Mouse (Mus musculus) midbrain, embryonic 15.5 days (tissue): ENCODE data around the gene Ppfia2. TPM values are rescaled to one million over a fixed set of nuclear protein-coding genes. Genes with fewer than 3 reads are reported as not detected.

Source experiments
- ATAC-seq: fragments of 200-750 bp; cut with Nextera tagmentation; replicated peaks from 2 replicates; pipeline ENCODE4 v1.8.0; 2017; ENCODE audit warnings: moderate TSS enrichment
- H3K27ac ChIP-seq: fragments of 300-500 bp; sonication (generic); 2 replicates; pipeline ENCODE4 v1.5.1; 2015; ENCODE audit warnings: mild to moderate bottlenecking, inconsistent platforms
- H3K27me3 ChIP-seq: fragments of 300-500 bp; sonication (generic); replicated peaks from 2 replicates; pipeline ENCODE4 v1.6.1; 2015; ENCODE audit warnings: inconsistent platforms
- H3K36me3 ChIP-seq: fragments of 300-500 bp; sonication (generic); replicated peaks from 2 replicates; pipeline ENCODE4 v1.6.1; 2015; ENCODE audit warnings: inconsistent platforms
- H3K4me1 ChIP-seq: fragments of 300-500 bp; sonication (generic); 2 replicates; pipeline ENCODE4 v1.6.1; 2015; ENCODE audit warnings: inconsistent platforms
- H3K4me2 ChIP-seq: fragments of 300-500 bp; sonication (generic); 2 replicates; pipeline ENCODE4 v1.6.1; 2015; ENCODE audit warnings: inconsistent platforms, mild to moderate bottlenecking, moderate library complexity
- H3K4me3 ChIP-seq: fragments of 300-500 bp; sonication (generic); 2 replicates; pipeline ENCODE4 v1.5.1; 2015; ENCODE audit warnings: mild to moderate bottlenecking, inconsistent platforms
- H3K9ac ChIP-seq: fragments of 300-500 bp; sonication (generic); 2 replicates; pipeline ENCODE4 v1.6.1; 2015; ENCODE audit warnings: mild to moderate bottlenecking, inconsistent platforms
- H3K9me3 ChIP-seq: fragments of 300-500 bp; sonication (generic); 2 replicates; pipeline ENCODE4 v1.6.1; 2016; ENCODE audit warnings: inconsistent platforms
- WGBS: fragments of 180-500 bp; shearing (Covaris S2); methylation state at CpG from one replicate; pipeline ENCODE4 v1.1.7; 2015; ENCODE audit warnings: mixed read lengths; 5-methylcytosine and 5-hydroxymethylcytosine counted together
- polyA plus RNA-seq: library from polyadenylated mRNA; unstranded; fragments of >200 nt; fragmentation: Nextera tagmentation; extraction: Ambion mirVana; gene quantifications from 2 replicates; pipeline ENCODE4 v1.2.1, GENCODE M21; 2015

The Ppfia2 gene
- polyA plus RNA-seq, 1 experiment from 2014 or later, result 30.8 TPM

GRCm38 (mm10) chr10:106609177-106609981 lies 139.2 kb downstream of the Ppfia2 start:
- Histone ChIP-seq H3K9ac (no peak overlapping the region), H3K27ac (peak overlapping the region; percentile 79), H3K27me3 (no peaks in the 10 kb centered on the region), H3K36me3 (no peaks in the 10 kb centered on the region), H3K4me2 (peak overlapping the region; percentile 46), H3K4me3 (peak overlapping the region; percentile 26), H3K9me3 (no peaks in the 10 kb centered on the region), H3K4me1 (peaks cover 5% of the 10 kb centered on the region)
- peak; percentile 90 for ATAC-seq
- 2% methylated on average over 7 of the region's 7 CpGs for WGBS

DNA sequence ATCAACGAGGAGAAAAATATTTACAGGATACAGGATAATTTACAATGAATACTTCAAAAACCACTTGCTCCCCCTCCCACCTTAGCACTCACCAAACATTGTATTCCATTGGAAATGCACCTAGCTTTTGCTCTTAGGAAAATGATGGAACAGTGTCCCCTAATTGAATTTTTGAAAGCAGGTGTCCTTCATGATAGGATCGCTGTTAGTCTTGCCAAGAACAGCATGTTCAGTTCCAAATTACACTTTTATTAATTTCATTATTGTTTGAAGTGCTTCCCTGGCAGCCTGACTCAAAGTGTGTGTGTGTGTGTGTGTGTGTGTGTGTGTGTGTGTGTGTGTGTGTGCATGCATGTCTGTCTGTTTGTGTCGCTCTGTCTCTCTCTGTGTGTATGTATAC lies 140.1 kb downstream of the Ppfia2 start:
- peak; percentile 2; the same call in 1 of the 2 replicates for ATAC-seq
- H3K36me3 ChIP-seq, result no peaks in the 10 kb centered on the region
- H3K4me1 ChIP-seq, result peaks cover 5% of the 10 kb centered on the region
- no peak overlapping the region for H3K4me3 ChIP-seq
- peak overlapping the region; percentile 46; the same call in 1 of the 2 replicates for H3K4me2 ChIP-seq
- H3K27ac ChIP-seq, result peak overlapping the region; percentile 79; the same call in 1 of the 2 replicates
- H3K27me3 ChIP-seq, result no peaks in the 10 kb centered on the region
- no peaks in the 10 kb centered on the region for H3K9me3 ChIP-seq
- no peak overlapping the region for H3K9ac ChIP-seq
- 51% methylated on average over 3 of the region's 3 CpGs for WGBS

DNA sequence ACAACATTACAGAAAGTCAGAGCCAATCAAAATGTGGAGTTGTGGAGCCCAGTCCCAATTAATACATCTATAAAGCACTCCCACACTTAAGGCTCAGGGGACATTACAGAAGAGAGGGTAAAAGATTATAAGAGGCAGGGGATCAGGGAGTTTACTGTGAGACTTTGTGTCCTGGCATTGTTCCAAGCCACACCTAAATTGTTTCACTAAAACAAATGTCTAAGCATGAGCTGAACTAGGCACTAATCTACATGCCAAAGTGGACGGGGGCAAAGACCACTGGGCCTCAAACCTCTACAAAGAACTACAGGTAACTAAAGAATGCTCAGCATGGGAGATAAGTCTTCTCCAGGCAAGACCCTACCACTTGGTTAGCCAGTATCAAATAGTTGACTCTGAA lies 148.1 kb downstream of the Ppfia2 start:
- no peaks in the 10 kb centered on the region for H3K9me3 ChIP-seq
- H3K27ac ChIP-seq, result no peak overlapping the region
- no peak overlapping the region for H3K9ac ChIP-seq
- H3K27me3 ChIP-seq, result no peaks in the 10 kb centered on the region
- no peaks in the 10 kb centered on the region for H3K4me1 ChIP-seq
- 73% methylated on average over 1 of the region's 1 CpGs for WGBS
- ATAC-seq, result no peak
- H3K4me3 ChIP-seq, result no peak overlapping the region
- no peaks in the 10 kb centered on the region for H3K36me3 ChIP-seq
- H3K4me2 ChIP-seq, result no peak overlapping the region

DNA sequence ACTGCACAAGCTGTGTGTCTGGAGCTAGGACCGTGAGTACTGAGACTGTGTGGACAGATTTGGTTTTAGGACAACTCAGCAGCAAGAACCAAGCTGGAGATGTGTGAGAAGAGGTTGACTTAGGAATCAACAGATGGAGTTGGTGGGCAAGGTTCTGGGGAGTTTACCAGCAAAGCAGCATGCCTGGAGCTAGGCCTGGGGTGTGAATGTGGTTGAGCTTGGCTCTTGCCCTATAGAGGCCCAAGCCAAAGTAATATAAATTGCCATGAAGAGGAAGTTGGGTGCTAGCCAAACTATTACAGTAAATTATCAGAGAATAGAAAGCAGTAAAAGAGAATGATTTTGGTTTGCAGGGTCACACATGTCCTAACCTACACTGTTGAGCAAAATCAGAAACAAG lies 150.8 kb downstream of the Ppfia2 start:
- Histone ChIP-seq H3K27ac (no peak overlapping the region), H3K9ac (no peak overlapping the region), H3K4me1 (no peaks in the 10 kb centered on the region), H3K27me3 (no peaks in the 10 kb centered on the region), H3K9me3 (no peaks in the 10 kb centered on the region), H3K4me3 (no peak overlapping the region), H3K36me3 (no peaks in the 10 kb centered on the region), H3K4me2 (no peak overlapping the region)
- ATAC-seq, result no peak
- 93% methylated on average over 1 of the region's 1 CpGs for WGBS

DNA sequence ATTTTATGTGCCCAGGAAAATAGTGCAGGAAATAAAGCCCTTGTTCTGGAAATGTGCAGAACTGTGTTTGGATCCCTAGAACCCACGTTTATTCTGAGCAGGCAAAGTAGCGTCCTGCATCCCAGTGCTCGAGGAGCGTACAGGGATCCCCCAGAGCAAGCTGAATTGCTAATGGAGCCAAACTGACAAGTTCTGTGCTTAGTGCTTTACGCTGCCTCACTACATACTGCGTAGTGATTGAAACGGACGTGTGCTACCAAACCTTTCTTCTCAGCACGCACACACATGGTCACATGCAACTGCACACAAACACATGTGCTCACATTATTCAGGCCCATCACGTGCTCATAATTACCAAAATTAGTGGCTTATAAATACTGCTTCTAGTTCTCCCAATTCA lies 153.2 kb downstream of the Ppfia2 start:
- H3K4me2 ChIP-seq, result no peak overlapping the region
- no peak overlapping the region for H3K9ac ChIP-seq
- 79% methylated on average over 10 of the region's 10 CpGs for WGBS
- ATAC-seq, result peak; percentile 60; the same call in 1 of the 2 replicates
- no peak overlapping the region for H3K4me3 ChIP-seq
- no peak overlapping the region for H3K27ac ChIP-seq
- no peaks in the 10 kb centered on the region for H3K9me3 ChIP-seq
- no peaks in the 10 kb centered on the region for H3K27me3 ChIP-seq
- H3K36me3 ChIP-seq, result no peaks in the 10 kb centered on the region
- no peaks in the 10 kb centered on the region for H3K4me1 ChIP-seq

DNA sequence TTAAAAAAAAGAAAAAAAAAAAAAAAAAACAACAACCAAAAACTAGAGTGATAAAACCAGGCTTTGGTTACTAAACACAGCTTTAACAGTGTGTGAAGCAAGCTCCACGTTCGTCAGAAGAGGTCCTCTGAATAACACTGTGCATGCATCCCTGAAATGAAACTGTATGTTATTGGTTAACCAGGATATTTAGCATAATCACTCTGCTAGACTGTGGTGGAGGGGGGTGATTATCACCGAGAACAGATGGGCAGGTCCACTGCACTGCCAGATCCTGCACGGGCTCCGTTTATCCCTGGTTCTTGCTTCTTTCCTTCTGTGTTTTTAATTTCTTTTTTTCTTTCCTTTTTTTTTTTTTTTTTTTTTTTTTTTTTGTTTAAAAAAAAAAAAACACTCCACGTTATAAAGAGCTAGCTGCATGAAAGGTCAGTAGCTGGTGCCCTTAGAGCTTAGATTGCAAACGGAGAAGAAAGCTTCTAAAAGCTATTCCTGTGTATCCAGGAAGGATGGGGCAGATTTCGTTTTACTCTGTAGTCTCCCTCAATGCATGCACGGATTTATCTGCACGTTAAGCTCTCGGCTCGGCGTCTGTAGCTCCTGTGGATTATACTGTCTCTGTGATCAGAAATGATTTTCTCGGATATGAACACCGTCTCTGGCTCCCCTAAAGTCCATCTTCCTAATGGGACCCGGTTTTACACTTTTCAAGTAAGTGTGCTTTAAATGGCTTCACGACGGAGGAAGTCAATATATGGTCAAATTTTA lies 162.2 kb downstream of the Ppfia2 start:
- peak overlapping the region; percentile 52 for H3K4me2 ChIP-seq
- peak; percentile 94 for ATAC-seq
- no peaks in the 10 kb centered on the region for H3K36me3 ChIP-seq
- WGBS, result 16% methylated on average over 18 of the region's 18 CpGs
- peaks cover 14% of the 10 kb centered on the region for H3K4me1 ChIP-seq
- peak overlapping the region; percentile 32 for H3K4me3 ChIP-seq
- no peaks in the 10 kb centered on the region for H3K9me3 ChIP-seq
- no peaks in the 10 kb centered on the region for H3K27me3 ChIP-seq
- H3K27ac ChIP-seq, result peak overlapping the region; percentile 57; the same call in 1 of the 2 replicates
- H3K9ac ChIP-seq, result 0 out of 2 replicates have a peak overlapping the region, but pooled peaks have one; percentile 20

DNA sequence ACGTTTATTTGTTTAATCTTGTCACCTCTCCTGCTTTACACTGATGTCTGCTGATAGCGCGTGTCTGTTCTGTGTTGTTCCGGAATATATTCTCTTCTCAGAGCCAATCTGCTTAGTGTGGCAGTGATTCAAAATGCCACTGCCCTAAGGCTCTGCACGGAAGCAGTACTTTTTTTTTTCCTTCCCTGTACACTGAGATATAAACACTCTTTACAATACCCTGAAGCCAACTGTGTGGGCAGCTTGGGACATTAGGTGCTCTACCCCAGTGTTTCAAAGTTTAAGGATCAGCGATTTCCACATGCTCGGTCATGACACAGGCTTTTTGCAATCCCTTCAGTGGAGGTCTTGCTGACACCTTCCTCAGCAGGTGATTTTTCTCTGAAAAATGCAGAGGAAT lies 163.8 kb downstream of the Ppfia2 start:
- peak; percentile 17; the same call in 1 of the 2 replicates for ATAC-seq
- no peak overlapping the region for H3K9ac ChIP-seq
- H3K4me3 ChIP-seq, result 0 out of 2 replicates have a peak overlapping the region, but pooled peaks have one; percentile 10
- H3K36me3 ChIP-seq, result no peaks in the 10 kb centered on the region
- peaks cover 14% of the 10 kb centered on the region for H3K4me1 ChIP-seq
- H3K27me3 ChIP-seq, result no peaks in the 10 kb centered on the region
- WGBS, result 46% methylated on average over 7 of the region's 7 CpGs
- no peak overlapping the region for H3K27ac ChIP-seq
- no peaks in the 10 kb centered on the region for H3K9me3 ChIP-seq
- H3K4me2 ChIP-seq, result peak overlapping the region; percentile 52

DNA sequence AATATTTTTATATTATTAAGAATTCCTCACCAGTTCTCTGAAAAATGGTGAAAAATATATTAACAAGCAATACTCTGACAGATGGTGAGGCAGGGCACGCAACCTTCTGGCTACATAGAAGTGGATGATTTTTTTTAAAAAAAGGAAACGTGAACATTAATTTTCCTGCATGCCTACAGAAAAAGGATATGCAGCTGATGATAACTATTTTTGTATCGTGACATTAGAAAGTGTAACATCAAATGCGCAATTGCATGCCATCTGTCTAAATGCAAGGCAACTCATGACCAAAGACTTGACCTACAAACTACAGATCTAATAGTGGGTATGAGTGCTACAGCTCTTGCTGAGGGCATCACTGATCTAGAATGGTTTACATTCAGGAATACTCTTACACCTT lies 182.1 kb downstream of the Ppfia2 start:
- H3K9me3 ChIP-seq, result no peaks in the 10 kb centered on the region
- H3K4me3 ChIP-seq, result no peak overlapping the region
- no peaks in the 10 kb centered on the region for H3K36me3 ChIP-seq
- 92% methylated on average over 4 of the region's 4 CpGs for WGBS
- H3K4me1 ChIP-seq, result no peaks in the 10 kb centered on the region
- H3K4me2 ChIP-seq, result no peak overlapping the region
- no peak for ATAC-seq
- H3K9ac ChIP-seq, result no peak overlapping the region
- no peaks in the 10 kb centered on the region for H3K27me3 ChIP-seq
- H3K27ac ChIP-seq, result no peak overlapping the region

- no peaks in the 10 kb centered on the region for H3K36me3 ChIP-seq
- ATAC-seq, result no peak
- H3K27ac ChIP-seq, result no peak overlapping the region
- no peak overlapping the region for H3K4me2 ChIP-seq
- no peak overlapping the region for H3K9ac ChIP-seq
- no peaks in the 10 kb centered on the region for H3K4me1 ChIP-seq
- no peaks in the 10 kb centered on the region for H3K27me3 ChIP-seq
- WGBS, result 91% methylated on average over 3 of the region's 3 CpGs
- H3K4me3 ChIP-seq, result no peak overlapping the region
- no peaks in the 10 kb centered on the region for H3K9me3 ChIP-seq
Measured at GRCm38 (mm10) chr10:106665221-106665620, 195.1 kb downstream of the Ppfia2 start.

DNA sequence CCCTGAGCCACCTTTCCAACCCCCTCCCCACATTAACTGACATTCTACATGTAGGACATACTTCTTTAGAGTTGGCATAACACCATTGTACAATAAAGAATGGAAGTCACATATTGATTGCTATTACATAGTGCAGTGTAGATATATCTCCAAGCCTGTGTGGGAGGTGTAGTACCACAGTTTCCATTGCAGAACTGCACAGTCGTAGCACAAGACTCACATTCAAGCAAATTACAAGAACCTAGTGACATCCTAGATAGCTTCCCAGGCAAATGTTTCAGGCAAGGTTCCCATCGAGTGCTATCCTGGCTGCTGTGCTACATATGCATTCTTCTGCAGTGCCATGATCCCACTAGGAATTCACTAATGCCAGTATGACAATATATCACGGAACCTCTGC lies 200.0 kb downstream of the Ppfia2 start:
- no peak overlapping the region for H3K4me2 ChIP-seq
- H3K9me3 ChIP-seq, result no peaks in the 10 kb centered on the region
- no peak for ATAC-seq
- H3K4me1 ChIP-seq, result no peaks in the 10 kb centered on the region
- WGBS, result 90% methylated on average over 3 of the region's 3 CpGs
- no peaks in the 10 kb centered on the region for H3K27me3 ChIP-seq
- H3K9ac ChIP-seq, result no peak overlapping the region
- H3K36me3 ChIP-seq, result no peaks in the 10 kb centered on the region
- H3K4me3 ChIP-seq, result no peak overlapping the region
- H3K27ac ChIP-seq, result no peak overlapping the region

GRCm38 (mm10) chr10:106681395-106681794 lies 211.3 kb downstream of the Ppfia2 start:
- H3K4me1 ChIP-seq, result no peaks in the 10 kb centered on the region
- WGBS, result 85% methylated on average over 5 of the region's 5 CpGs
- no peaks in the 10 kb centered on the region for H3K27me3 ChIP-seq
- no peak overlapping the region for H3K4me2 ChIP-seq
- ATAC-seq, result no peak
- no peak overlapping the region for H3K9ac ChIP-seq
- H3K9me3 ChIP-seq, result no peaks in the 10 kb centered on the region
- no peaks in the 10 kb centered on the region for H3K36me3 ChIP-seq
- H3K4me3 ChIP-seq, result no peak overlapping the region
- H3K27ac ChIP-seq, result no peak overlapping the region

DNA sequence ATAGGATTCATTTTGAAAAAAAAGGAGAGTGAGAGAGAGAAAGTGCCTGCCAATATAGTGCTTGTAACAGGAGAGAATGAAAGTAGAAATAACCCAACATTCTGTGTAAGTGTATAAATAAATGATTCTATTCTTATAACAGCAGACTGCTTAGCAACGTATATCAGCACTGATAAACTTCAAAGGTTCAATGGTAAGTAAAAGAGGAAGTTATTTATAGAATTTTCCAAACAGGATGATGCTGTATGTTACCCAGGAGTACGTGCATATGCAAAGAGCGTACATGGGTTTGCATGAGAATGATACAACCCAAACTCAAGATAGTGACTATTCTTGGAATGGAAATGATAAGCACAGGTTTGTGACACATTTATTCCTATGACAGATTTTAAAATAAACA lies 215.4 kb downstream of the Ppfia2 start:
- no peaks in the 10 kb centered on the region for H3K36me3 ChIP-seq
- no peak overlapping the region for H3K4me3 ChIP-seq
- no peak for ATAC-seq
- H3K4me2 ChIP-seq, result no peak overlapping the region
- 74% methylated on average over 3 of the region's 3 CpGs for WGBS
- H3K9me3 ChIP-seq, result no peaks in the 10 kb centered on the region
- no peaks in the 10 kb centered on the region for H3K4me1 ChIP-seq
- no peak overlapping the region for H3K9ac ChIP-seq
- no peak overlapping the region for H3K27ac ChIP-seq
- H3K27me3 ChIP-seq, result no peaks in the 10 kb centered on the region
